Mouse (Mus musculus): ENCODE data around the gene Shisal2b.

- TF ChIP-seq POLR2A (IDR thresholded peaks at IDR 0.05; ENCODE audit: low read depth, low read length) (no peak), CTCF (IDR thresholded peaks at IDR 0.05; ENCODE audit: extremely low read depth, insufficient read depth, insufficient read length, insufficient replicate concordance) (no peak)
Observed at GRCm38 (mm10) chr13:104866726-104867125, 3.0 kb upstream of the Shisal2b start.

All from spleen, adult 2 months (tissue).